Mouse (Mus musculus) brain, adult 2 months (tissue): Measurements from ENCODE around the gene Aldh3b2.
A peak's percentile ranks its signal among the peaks of the same experiment; 100 is the strongest.
"Not testable (repeated sequence)": the region's sequence is repeated elsewhere in the genome, so short reads cannot be mapped to it uniquely, and the experiment has no call there.

Source experiments
- DNase-seq: peaks from one replicate; pipeline ENCODE4 v3.0.0; 2011; ENCODE audit warnings: low read depth, low spot score

Gene Aldh3b2

GRCm38 (mm10) chr19:3947813-3948212 lies 24.3 kb upstream of the Aldh3b2 start:
- DNase-seq = no peak

GRCm38 (mm10) chr19:3948546-3948945 lies 23.6 kb upstream of the Aldh3b2 start:
- DNase-seq = no peak

GRCm38 (mm10) chr19:3950331-3950730 lies 21.8 kb upstream of the Aldh3b2 start:
- no peak for DNase-seq

DNA sequence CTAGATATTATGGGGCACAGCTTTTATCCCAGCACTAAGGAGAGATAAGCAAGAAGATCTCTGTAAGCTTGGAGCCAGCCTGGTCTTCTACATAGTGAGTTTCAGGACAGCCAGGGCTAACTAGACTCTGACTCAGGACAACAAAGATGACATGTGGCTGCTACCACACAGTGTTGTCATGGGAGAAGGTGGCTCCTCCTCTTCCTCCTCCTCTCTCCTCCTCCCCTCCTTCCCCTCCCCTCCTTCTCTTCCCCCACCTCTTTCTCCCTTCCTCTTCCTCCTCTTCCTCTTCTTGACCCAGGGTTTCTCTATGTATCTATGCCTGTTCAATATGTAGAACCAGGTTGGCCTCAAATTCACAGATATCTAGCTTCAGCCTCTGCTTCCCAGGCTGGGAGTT lies 20.7 kb upstream of the Aldh3b2 start:
- DNase-seq = no peak

- no peak for DNase-seq
Measured at GRCm38 (mm10) chr19:3952099-3952498, 20.0 kb upstream of the Aldh3b2 start.

GRCm38 (mm10) chr19:3955033-3955432 lies 17.1 kb upstream of the Aldh3b2 start:
- DNase-seq = no peak

DNA sequence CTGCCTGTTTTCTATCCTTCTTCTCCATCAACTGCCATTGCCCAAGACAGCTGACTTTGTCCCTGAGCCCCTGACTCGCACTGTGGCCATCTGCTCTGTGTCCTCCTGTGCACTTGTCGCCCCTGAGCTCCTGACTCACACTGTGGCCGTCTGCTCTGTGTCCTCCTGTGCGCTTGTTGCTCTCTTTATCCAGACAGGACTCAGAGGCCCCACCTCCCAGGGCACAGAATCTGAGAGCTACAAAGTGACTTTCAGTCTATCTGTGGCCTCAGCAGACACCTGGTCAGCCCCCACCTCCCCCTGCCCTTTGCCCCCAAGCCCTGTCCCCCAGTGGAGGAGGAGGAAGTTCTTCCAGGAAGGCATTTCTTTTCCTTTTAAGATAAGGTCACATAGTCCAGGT lies 16.3 kb upstream of the Aldh3b2 start:
- peak; percentile 62 for DNase-seq

GRCm38 (mm10) chr19:3957296-3958036 lies 14.7 kb upstream of the Aldh3b2 start:
- not testable (repeated sequence) for DNase-seq

DNA sequence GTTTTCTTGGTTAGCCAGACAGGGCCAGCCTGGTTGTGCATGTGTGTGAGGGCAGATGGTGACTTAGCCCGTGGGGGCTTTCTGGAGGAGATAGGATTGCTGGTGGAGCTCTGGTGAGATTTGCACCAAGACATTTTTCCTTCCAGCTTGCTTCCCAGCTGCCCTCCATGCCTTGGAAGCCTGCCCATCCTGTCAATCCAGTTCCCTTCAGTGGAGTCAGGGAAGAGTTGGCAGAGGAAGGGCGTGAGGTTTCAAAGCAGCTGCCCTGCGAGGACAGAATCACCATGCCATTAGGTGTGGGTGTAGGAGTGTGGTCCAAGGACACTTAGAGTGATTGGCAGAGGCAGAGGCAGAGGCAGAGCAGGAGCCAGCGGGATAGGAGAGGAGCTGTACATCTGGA lies 13.7 kb upstream of the Aldh3b2 start, which contains the start of gene Aldh3b3:
Gene Aldh3b3 (plus strand): TSS at position 176 of the 400 bp plus-strand sequence.
- peak; percentile 22 for DNase-seq

GRCm38 (mm10) chr19:3959030-3959429 lies 13.1 kb upstream of the Aldh3b2 start:
- no peak for DNase-seq

- DNase-seq = no peak
Measured at GRCm38 (mm10) chr19:3960211-3960610, 11.9 kb upstream of the Aldh3b2 start.

DNA sequence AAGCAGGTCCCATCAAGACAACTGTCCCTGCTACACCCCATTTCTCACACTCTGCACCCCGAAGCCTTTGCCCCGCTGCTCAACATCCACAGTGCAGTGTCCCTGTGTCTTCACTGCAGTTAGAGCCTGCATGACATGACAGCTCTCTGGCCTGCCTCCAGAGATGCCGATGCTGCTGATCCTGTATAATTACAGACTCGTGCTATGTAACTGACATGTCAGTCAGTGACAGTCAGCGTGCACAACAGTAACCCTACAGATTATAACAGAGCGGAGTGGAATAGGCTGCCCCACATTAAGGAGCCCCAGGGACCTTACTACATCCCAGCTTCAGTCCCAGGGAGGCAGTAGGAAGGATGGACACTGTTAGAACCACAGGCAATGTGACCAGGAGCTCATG lies 10.3 kb upstream of the Aldh3b2 start:
- not testable (repeated sequence) for DNase-seq

- peak; percentile 22 for DNase-seq
Measured at GRCm38 (mm10) chr19:3962469-3962868, 9.7 kb upstream of the Aldh3b2 start.

GRCm38 (mm10) chr19:3964030-3964429 lies 8.1 kb upstream of the Aldh3b2 start:
- no peak for DNase-seq

- peak; percentile 56 for DNase-seq
Measured at GRCm38 (mm10) chr19:3966330-3967075, 5.6 kb upstream of the Aldh3b2 start.

DNA sequence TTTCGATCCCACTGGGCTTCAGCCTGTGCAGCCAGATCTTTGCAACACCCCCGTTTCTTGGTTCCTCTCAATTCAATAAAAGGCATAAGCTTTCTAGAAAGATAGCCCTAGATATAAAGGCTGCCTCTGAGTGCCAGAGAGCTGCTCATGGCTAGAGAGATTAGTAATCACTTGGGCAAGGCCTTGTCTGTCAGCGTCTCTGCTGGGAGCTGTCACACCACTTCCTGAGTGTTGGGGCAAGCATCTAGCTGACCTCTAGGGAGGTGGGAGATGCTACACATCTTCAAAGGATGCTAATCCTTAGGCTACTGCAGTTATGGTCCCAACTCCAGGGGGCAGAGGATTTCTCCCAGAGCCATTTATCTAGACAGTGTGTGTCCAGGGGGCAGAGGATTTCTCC lies 4.9 kb upstream of the Aldh3b2 start:
- no peak for DNase-seq

DNA sequence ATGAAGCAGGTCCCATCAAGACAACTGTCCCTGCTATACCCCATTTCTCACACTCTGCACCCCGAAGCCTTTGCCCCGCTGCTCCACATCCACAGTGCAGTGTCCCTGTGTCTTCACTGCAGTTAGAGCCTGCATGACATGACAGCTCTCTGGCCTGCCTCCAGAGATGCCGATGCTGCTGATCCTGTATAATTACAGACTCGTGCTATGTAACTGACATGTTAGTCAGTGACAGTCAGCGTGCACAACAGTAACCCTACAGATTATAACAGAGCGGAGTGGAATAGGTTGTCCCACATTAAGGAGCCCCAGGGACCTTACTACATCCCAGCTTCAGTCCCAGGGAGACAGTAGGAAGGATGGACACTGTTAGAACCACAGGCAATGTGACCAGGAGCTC lies 2.5 kb downstream of the Aldh3b2 start:
- DNase-seq = not testable (repeated sequence)

GRCm38 (mm10) chr19:3975866-3976265 lies 3.7 kb downstream of the Aldh3b2 start:
- no peak for DNase-seq

DNA sequence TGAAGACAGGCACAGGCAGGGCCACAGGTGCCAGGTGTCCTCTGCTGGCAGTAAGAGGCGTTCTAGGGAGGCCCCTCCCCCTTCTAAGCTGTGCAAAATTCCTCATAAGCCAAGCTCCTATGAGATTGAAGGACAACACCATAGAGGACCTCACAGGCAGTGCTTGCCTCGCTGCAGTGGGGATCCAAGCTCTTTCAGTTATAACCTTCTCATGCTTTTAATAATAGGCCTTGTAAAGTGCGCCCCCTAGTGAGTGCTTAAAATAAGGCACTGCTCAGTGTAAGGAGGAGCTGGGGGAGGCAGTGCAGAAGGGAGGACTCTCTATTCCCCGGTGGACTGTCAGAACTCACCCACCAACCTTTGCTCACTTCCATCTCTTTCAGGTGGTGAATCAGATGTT lies 8.2 kb downstream of the Aldh3b2 start:
- peak; percentile 92 for DNase-seq

GRCm38 (mm10) chr19:3980917-3981316 lies 8.8 kb downstream of the Aldh3b2 start:
- DNase-seq = no peak

DNA sequence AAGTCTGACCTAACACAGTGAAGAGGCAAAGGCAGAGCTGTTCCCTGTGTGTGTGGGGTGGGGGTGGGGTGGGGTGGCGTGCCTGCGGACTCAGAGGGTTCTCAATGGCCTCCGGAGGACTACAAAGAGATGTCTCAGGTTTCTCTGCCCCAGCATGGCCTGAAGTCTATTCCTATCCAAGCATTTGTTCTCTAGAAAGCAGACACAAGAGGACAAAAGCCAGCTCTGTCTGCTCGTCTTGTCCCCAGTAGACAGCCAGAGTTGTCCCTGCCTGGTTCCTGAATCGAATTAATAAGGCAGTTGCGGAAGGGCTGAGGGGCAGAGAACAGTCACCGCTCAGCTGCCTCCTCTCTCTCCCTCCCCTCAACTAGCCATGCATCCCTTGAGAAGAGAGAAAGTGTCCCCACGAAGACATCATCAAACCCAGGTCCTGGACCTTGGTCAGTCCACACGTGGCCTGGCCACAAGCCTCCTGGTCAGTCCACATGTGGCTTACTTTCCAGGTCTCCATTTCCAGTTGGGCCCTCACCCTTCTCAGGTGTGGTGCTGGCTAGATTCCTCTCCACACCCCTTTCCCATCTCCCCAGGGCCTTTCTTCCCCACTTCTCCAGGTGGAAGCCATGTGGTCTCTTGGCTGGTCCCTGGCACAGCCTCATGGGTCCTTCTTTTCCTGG lies 11.5 kb downstream of the Aldh3b2 start:
- DNase-seq = peak; percentile 82

DNA sequence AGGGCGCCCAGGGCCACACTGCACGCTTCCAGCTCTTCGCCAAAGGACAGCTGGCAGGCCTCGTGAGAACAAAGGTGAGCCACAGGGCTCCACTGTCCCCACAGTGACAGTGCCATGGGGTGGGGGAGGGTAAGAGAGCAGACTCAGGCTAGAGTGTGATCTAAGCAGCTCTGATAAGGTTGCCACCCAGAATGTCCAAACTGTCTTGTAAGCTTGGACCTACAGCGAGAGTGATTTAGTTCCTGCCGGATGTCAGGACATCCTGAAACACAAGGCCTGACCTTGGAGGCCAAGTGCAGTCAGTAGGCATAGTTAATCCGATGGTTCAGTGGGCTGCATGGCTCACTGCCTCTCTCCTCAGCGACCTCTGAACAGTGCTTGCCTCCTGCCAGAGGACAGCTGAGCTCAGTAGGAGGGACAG lies 13.1 kb downstream of the Aldh3b2 start:
- no peak for DNase-seq
